Mouse (Mus musculus) spleen, adult 12 weeks (tissue): Measurements from ENCODE around the gene Tapbpl.

Experiments
- DNase-seq: peaks from one replicate; pipeline ENCODE4 v3.0.0; 2022; ENCODE audit warnings: low spot score

Tapbpl gene

GRCm38 (mm10) chr6:125197166-125197565 lies 34.5 kb downstream of the Tapbpl start:
- DNase-seq = no peak

DNA sequence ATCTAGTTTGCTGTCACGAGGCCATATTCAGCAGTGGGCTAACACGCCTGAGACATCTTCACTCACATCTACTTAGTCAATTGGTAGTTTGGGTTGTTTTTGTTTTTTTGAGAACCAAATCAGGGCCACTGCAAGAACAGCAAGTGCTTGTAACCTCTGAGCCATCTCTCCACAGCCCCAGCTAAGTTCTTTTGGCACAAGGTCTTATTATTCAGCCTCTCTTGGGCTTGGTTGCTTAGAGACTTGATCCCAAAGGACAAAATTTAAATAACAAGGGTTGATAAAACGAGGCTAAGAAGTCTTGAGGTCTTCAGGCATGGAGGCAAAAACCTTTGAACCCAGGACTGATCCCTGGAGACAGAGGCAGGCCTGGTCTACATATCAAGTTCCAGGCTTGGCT lies 35.4 kb downstream of the Tapbpl start:
- no peak for DNase-seq

DNA sequence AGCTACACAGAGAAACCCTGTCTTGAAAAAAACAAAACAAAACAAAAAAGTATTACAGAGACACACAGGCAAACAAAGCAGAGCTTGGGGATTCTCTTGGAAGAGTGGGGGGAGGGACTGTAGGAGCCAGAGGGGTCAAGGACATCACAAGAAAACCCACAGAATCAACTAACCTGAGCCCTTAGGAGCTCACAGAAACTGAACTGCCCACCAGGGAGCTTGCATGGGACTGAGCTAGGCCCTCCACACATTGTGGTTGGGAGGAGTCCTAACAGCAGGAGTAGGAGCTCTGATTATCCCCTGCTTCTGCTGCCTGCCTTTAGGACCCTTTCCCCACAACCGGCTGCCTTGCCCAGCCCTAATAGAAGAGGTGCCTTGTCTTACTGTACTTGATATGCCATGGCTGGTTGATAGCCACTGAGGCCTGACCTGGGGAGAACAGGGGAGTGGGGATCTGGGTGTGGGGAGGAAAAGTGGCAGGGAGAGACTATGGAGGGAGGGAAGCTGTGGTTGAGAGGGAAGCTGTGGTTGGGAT lies 36.1 kb downstream of the Tapbpl start:
- no peak for DNase-seq

- DNase-seq = no peak
These were observed 38.3 kb downstream of the Tapbpl start for GRCm38 (mm10) chr6:125193390-125193789.

DNA sequence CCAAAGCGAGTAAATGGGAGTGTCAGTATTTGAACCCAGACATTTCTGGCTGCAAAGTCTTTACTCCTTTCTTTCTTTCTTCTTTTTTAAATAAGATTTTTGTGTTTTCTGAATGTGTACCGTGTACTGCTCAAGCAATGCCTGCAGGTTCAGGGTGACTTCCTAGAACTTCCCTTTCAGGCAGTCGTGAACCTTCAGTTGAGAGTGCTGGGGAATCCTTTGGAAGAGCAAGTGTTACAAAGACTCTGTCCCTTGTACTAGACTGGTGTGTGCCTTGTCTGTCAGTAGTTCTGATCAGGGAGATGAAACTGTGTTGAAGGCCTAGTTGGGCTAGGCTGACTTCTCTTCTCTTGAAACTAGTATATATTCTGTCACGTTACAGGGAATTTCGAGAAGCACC lies 38.8 kb downstream of the Tapbpl start:
- no peak for DNase-seq

- DNase-seq = peak; percentile 82
These were observed 39.5 kb downstream of the Tapbpl start for GRCm38 (mm10) chr6:125192016-125192714.

GRCm38 (mm10) chr6:125191332-125192015 lies 40.2 kb downstream of the Tapbpl start, which contains the start of the genes Ncapd2 and Mrpl51:
Gene Ncapd2, minus strand, starts transcription at chr6:125191701.
Gene Mrpl51, plus strand, starts transcription at chr6:125191801.
- DNase-seq = peak; percentile 99

- DNase-seq = no peak
These were observed 40.8 kb downstream of the Tapbpl start for GRCm38 (mm10) chr6:125190816-125191215.

DNA sequence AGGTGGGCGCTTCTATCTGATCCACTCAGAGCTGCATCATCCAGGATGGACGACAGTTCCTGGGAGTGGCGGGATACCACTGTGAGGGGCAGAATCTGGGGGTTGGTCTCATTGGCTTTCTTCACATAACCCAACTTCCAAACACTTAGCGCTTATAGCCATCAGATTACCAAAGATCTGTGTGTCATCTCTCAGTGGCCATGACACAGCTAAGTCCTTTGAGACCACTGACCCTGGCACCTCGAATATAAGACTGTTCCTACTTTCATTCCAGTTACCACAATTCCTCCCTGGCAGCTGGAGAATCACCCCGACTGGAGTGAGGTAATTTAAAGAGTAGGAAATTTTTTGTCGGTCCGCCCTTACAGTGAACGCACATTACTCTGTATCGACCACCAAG lies 45.5 kb downstream of the Tapbpl start:
- DNase-seq = no peak

DNA sequence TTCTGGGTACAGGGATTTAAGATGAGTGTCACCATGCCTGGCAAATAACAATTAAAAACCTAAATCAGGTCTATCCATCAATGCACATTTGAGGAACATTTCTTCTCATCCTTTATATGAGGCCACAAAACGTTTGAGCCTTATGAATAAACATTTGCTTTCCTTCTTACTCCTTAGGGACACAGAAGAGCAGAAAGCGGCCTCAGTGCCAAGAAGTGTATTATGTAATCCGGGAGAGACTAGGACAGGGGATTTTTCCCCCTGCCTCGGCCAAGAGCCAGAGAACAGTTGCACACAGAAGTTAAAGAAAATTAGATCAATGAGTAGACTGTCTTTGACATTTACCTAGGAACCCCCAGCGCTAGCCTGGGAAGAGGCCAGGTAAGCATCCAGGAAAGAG lies 49.5 kb downstream of the Tapbpl start:
- DNase-seq = no peak

GRCm38 (mm10) chr6:125179601-125180000 lies 52.1 kb downstream of the Tapbpl start:
- DNase-seq = no peak

DNA sequence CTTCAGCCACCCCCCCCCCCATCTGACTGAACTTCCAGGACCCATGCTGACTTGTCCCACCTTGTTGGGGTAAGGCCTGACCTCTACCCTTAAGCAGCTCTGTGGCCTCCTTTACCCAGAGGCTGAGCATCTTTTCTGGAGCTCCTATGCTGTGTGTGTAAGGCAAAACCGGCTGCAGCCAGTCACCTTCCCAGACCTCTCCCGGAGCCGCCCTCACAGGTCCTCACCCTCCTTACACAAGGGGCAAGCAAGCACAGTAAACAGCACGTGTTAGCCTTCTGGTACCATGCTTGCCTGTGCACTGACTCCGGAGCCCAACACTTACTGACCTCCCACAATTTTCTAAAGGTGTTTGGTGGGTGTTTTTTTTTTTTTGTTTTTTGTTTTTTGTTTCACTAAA lies 56.2 kb downstream of the Tapbpl start:
- DNase-seq = no peak
